Mouse (Mus musculus) C2C12 (cell line): ENCODE results near the gene Ppp6r3.

Experiments used
- CEBPB ChIP-seq: IDR thresholded peaks from one replicate; pipeline ENCODE4 v1.6.1; 2011; ENCODE audit warnings: low read depth, mild to moderate bottlenecking, control low read depth, moderate library complexity
- CTCF ChIP-seq: IDR thresholded peaks from one replicate; pipeline ENCODE4 v1.5.1; 2011; ENCODE audit not compliant: control insufficient read depth, insufficient read depth, insufficient read length
- MAX ChIP-seq: IDR thresholded peaks from one replicate; pipeline ENCODE4 v1.6.1; 2011; ENCODE audit warnings: mild to moderate bottlenecking, control low read depth
- MYOD1 ChIP-seq: IDR thresholded peaks from one replicate; pipeline ENCODE4 v1.6.1; 2011; ENCODE audit warnings: low read depth; ENCODE audit not compliant: control insufficient read depth, insufficient read length
- MYOG ChIP-seq: IDR thresholded peaks from one replicate; pipeline ENCODE4 v1.6.1; 2011; ENCODE audit not compliant: control insufficient read depth, insufficient read length; ENCODE audit errors: extremely low read depth
- USF1 ChIP-seq: IDR thresholded peaks from one replicate; pipeline ENCODE4 v1.6.1; 2011; ENCODE audit warnings: low read depth, mild to moderate bottlenecking, control low read depth, moderate library complexity

DNA sequence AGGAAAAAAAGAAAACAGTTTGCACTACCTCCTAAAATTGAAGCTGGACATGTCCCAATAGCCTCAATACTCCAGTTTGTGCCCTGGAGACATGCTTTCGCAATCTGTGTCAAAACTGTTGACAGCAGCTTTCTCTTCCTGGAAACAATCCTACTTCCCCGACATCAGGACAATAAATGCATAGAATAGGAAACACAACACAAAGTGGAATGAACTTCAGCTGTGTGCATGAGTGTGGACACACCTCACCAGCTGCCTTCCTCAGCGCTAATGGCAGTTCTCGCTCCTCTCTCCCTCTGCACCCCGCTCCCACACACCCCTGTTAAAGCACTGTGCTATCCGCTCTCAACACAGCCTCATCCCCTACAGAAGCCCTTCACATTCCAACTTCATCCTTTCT is 12.8 kb downstream of the Ppp6r3 start:
- TF ChIP-seq CTCF: no peak
- TF ChIP-seq MYOD1: no peak
- TF ChIP-seq MAX: no peak
- no peak for TF ChIP-seq USF1
- TF ChIP-seq CEBPB: no peak
- TF ChIP-seq MYOG: no peak
